Mouse (Mus musculus) MN1 (cell line): ENCODE measurements around the gene Siah1a.

Source experiments
- DNase-seq: peaks from one replicate; pipeline ENCODE4 v3.0.0-alpha.2; 2016; ENCODE audit warnings: low spot score

Siah1a gene

GRCm38 (mm10) chr8:86745221-86745934 lies at the start of gene Siah1a, which contains the start of gene Gm10638:
Gene Siah1a (minus strand): TSS chr8:86745934.
Gene Gm10638 (plus strand): TSS chr8:86745699.
- DNase-seq, result peak; percentile 76

DNA sequence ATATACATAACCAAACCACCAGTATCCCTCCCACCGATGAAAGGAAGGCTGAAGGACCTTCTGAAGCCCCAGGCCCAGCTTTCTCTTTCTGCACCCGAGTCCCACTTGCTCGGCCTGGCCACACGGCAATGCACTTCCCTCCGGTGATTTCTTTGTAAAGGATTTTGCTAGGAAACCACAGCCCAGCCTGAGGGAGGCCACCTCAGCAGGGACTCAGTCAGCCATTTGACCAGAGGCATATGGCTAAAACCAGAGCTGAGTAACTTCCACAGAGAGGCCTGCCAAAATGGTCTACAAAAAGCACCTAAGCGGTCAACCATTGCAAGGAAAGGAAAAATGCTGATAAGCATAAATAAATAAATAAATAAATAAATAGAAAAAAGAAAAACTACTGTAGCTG lies 49.0 kb upstream of the Siah1a start:
- no peak for DNase-seq

DNA sequence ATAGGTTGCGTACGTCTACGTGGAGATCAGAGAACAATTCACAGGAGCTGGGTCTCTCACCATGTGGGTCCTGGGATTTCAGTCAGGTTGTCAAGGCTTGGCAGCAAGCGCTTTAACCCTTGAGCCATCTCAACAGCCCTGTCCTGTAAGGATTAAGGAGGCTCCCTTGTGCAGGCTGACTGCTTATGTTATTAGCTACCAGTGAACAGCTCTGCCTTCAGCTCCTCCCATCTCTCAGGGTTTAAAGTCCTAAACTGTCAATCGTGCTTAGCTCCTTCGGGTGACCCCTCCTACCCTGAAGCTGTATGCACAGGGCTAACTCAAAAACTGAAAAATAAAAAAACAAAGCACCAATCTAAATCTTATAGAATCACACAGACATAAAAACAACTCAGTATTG lies 45.8 kb upstream of the Siah1a start:
- DNase-seq, result no peak

DNA sequence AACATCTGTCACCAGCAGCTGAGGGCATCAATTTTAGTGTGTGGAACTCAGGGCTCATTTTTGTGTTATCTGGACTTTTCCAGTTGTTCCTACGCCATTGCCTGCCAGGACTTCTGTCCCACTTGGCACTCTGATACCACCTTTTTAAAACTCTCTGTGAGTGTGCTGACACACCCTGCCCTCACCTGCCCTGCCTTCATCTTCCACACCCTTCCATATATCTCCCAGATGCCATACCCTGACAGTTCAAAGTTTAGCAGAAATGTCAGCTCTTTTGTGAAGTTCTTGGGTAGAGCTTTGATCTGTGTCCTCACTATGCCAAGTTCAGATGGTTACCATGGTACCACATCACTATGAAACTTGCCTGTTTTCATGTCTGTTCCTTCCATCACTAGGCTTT lies 43.8 kb upstream of the Siah1a start:
- no peak for DNase-seq

DNA sequence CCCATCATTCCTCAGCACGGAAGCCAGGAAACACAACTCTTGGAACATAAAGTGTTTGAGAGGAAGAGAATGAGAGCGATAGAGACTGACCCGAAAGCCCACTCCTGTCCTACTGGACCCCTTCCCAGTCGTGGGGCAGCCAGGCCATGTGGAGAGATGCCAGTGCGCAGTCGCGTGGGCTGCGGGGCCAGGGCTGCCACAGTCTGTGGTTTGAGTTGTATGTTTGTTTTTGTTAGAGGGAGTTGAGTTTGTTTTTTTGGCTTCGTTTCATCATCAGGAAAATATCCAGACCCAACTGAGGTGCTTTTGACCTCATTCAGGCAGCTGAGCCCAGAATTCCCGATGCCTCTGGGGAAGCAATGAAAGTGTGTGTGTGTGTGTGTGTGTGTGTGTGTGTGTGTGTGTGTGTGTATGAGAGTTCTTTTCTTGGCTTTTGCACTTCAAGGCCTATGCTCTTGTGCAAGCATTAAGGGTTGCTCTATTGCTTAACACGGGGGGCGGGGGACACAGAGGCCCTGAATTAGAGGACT lies 42.2 kb upstream of the Siah1a start:
- no peak for DNase-seq

DNA sequence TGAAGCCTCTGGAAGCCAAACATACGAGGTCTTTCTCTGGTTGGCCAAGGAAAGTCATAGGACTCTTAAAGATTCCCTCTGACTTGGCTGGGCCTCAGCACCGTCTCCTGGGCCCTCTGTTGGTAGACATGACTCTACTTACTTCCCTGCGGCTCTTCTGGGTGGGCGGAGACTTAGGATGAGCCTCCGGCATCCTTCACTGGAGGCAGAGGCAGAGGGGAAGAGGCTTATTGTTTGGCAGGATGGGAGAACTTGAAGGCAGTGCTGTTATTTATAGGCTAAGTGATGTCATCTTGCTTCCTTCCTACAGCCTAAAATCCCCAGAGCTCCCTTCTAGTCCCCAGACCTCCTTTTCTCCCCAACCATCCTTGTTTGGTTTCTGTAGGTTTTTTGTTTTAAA lies 40.8 kb upstream of the Siah1a start:
- DNase-seq, result no peak

DNA sequence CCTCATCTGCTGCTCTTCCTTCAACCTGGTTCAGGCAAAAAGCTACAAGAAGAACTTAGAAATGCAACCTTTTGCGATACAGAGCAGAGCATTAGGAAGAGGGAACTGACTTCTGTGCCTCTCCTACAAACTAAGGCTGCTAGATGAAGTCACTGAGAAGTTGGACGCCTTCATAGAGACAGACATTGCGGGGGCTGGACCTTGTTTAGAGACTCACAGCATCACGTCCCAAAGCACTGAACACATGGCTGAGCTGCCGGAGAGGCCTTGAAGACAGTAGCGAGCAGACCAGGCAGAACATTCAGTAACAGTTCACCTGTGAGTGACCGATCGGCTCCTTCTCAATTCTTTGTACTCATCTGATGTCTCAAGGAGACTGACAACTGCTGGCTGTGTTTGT lies 35.4 kb upstream of the Siah1a start:
- DNase-seq, result no peak

DNA sequence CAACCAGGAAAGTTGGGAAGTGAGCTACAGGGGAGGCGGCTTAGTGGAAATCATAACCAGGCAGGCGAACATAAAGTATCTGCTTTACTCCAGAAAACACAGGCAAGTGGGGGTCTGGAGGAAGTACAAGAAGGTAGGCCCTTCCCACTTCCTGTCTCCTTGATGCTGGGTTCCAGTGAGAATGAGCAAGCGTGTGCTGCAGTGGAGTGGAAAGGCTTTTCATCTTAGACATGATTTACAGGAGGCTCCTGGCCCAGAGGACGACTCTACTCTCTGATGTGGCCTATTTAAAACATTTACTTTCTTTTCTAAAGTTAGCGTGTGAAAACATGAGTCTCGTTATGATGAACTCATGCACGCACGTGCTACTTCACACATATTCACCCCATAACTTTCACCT lies 33.5 kb upstream of the Siah1a start:
- DNase-seq, result no peak

GRCm38 (mm10) chr8:86769945-86770715 lies 24.4 kb upstream of the Siah1a start:
- DNase-seq, result no peak

GRCm38 (mm10) chr8:86768499-86768898 lies 22.8 kb upstream of the Siah1a start:
- DNase-seq, result peak; percentile 67

GRCm38 (mm10) chr8:86766548-86767211 lies 20.9 kb upstream of the Siah1a start:
- peak; percentile 43 for DNase-seq

GRCm38 (mm10) chr8:86765669-86766068 lies 19.9 kb upstream of the Siah1a start:
- DNase-seq, result no peak

DNA sequence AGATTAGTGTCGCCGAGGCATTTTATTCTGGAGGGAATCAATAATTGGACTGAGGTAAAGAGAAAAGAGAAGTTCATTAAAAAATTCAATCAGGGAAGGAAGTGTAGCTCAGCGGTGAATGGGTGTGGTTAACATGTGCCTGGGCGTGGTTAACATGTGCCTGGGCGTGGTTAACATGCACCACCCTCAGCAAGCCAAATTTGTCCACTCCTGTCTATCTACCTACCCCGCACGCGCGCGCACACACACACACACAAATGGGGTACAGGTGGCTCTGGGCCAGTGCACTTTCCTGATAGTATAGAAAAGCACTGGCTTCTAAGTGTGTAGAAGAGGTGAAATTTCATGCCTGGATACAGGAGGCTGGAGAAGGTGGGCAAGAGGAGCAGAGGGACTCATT lies 19.4 kb upstream of the Siah1a start:
- DNase-seq, result no peak

- no peak for DNase-seq
Measured at GRCm38 (mm10) chr8:86762806-86763205, 17.1 kb upstream of the Siah1a start.

- DNase-seq, result no peak
Measured at GRCm38 (mm10) chr8:86760746-86761145, 15.0 kb upstream of the Siah1a start.

GRCm38 (mm10) chr8:86759090-86759491 lies 13.4 kb upstream of the Siah1a start:
- DNase-seq, result no peak

DNA sequence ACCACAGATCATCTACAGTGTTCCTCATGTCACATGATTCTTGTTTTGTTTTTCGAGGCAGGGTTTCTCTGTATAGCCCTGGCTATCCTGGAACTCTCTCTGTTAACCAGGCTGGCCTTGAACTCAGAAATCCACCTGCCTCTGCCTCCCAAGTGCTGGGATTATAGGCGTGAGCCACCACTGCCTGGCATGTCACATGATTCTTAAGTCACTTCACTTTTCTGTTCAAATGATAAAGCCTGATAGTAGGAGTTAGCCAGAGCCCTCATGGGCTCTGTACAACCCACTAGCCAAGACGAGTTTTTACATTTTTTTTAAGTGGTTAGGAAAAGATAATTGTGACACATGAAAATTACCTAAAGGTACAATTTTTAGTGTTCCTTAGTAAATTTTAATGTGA lies 12.9 kb upstream of the Siah1a start:
- DNase-seq, result no peak

DNA sequence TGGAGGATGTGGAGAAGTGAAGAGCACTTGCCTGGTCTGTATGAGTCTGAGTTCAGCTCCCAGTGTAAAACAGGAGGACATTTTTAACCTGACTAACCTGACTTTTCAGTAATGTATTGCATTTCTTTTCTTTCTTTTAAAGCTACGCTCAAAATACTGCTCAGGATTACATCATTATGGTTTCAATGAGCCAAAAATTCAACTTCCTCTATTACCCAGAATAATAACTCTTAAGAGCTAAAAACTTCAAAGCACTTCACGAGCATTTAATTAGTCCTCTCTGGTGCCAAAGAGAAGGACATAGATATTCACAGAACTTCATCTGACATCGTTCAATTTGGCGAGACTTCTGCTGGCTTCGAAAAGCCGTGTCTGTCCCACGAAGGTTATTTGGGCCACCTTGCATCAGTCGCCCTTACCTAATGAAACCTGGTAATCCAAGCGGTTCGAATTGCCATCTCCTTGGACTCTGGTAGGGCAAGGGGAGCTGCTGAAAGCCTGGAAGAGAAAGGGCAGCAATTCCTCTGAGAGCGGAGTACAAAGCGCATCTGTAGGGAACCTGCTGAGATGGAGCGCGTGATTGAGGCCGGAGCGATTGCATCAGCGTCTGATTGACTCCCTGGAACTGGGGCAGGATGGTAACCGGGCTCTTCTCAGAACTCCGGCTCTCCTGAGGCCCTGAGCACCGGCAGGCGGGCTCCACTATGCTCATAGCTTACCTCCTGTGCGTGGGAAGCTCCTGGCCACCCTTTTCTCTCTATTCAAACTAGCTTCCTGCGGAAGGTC lies 11.4 kb upstream of the Siah1a start:
- DNase-seq, result no peak

GRCm38 (mm10) chr8:86749842-86750241 lies 4.1 kb upstream of the Siah1a start:
- no peak for DNase-seq

DNA sequence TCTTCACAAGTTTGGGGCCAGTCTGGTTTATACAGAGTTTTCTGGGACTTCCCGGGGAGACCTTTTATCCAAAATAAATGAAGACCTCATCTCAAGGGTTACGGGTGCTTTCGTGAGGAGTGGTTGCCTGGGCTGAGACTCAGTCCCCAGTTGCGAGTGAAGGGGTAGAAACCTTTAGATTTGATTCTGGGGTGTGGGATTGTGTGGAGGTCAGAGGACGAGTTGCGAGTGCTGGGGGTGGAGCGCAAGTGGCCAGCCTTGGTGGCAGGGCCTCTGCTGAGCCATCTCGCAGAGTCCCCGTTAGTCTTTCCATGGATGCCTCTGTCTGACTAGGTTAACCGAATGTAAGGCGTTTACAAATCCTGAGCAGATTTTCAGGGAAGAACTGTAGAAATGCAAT lies 777 bp upstream of the Siah1a start:
- DNase-seq, result peak; percentile 35

GRCm38 (mm10) chr8:86745935-86746441 lies 254 bp upstream of the Siah1a start:
- peak; percentile 94 for DNase-seq
